Mouse (Mus musculus): ENCODE data around the gene Sema6d. TPM values are rescaled to one million over a fixed set of nuclear protein-coding genes. Genes with fewer than 3 reads are reported as not detected.

Gene Sema6d
- polyA plus RNA-seq, 1 experiment: 3.1 TPM

DNA sequence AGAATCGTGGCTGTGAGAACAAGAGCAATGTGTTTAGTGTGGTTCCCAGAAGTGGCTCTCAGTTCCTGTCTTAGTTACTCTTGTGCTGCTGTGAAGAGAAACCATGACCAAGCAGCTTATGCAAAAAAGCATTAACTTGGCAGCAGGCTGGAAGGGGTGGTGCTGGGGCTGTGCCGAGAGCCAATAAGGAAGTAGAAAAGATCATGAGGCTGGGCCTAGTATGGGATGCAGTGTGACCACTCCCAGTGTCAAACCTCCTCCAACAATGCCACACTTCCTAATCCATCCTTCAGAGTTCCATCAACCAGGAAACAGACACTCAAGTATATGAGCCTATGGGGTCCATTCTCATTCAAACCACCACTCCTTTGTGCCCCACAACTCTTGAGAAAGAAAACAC is 199.6 kb downstream of the Sema6d start:
- no peak for TF ChIP-seq CTCF (IDR thresholded peaks at IDR 0.05; ENCODE audit: control insufficient read depth, insufficient read depth, insufficient read length)
- no peak for TF ChIP-seq MYOG (IDR thresholded peaks at IDR 0.05; ENCODE audit: control insufficient read depth, extremely low read depth, insufficient read length)
- no peak for TF ChIP-seq CEBPB (IDR thresholded peaks at IDR 0.05; ENCODE audit: low read depth)
- no peak for TF ChIP-seq USF1 (IDR thresholded peaks at IDR 0.05; ENCODE audit: low read depth)
- no peak for TF ChIP-seq MAX (IDR thresholded peaks at IDR 0.05)
- TF ChIP-seq FOSL1 (IDR thresholded peaks at IDR 0.05; ENCODE audit: insufficient read depth, low read length, poor library complexity, severe bottlenecking): no peak
- TF ChIP-seq MYOD1 (IDR thresholded peaks at IDR 0.05; ENCODE audit: control insufficient read depth, insufficient read length, low read depth): no peak
- no peaks in the 10 kb centered on the region for H3K79me2 ChIP-seq (ENCODE audit: control insufficient read depth, insufficient read depth)
- no peaks in the 10 kb centered on the region for H3K79me3 ChIP-seq (ENCODE audit: low read depth)
- no peaks in the 10 kb centered on the region for H3K27me3 ChIP-seq (ENCODE audit: control insufficient read depth, insufficient read depth, insufficient read length)
- H3ac ChIP-seq (ENCODE audit: control insufficient read depth, insufficient read length, low read depth): no peak overlapping the region
- no peaks in the 10 kb centered on the region for H3K36me3 ChIP-seq (ENCODE audit: control insufficient read depth, insufficient read depth)
- no peak overlapping the region for H3K4me3 ChIP-seq (ENCODE audit: insufficient read depth, poor library complexity, severe bottlenecking)

DNA sequence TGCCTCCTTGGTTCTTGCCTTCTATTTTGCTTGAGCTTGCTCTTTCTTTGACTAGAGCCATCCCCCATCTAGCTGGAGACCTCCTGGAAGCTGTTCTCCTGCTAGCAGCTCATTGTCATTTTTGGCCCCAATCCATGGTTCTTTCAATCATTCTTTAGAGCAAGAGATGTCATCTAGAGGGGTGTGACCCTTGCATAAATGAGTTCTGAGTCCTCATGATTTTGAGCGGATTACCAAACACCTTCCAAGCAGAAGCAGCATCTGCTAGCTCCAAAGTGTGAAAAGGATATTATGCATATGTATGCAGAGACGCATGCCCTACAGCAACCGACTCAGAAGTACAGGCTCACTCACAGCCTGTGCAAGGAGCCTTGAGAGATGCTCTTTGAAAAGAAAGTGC is 201.4 kb downstream of the Sema6d start:
- TF ChIP-seq USF1 (IDR thresholded peaks at IDR 0.05; ENCODE audit: low read depth): no peak
- TF ChIP-seq FOSL1 (IDR thresholded peaks at IDR 0.05; ENCODE audit: insufficient read depth, low read length, poor library complexity, severe bottlenecking): no peak
- no peak for TF ChIP-seq MYOG (IDR thresholded peaks at IDR 0.05; ENCODE audit: control insufficient read depth, extremely low read depth, insufficient read length)
- no peak for TF ChIP-seq CTCF (IDR thresholded peaks at IDR 0.05; ENCODE audit: control insufficient read depth, insufficient read depth, insufficient read length)
- TF ChIP-seq CEBPB (IDR thresholded peaks at IDR 0.05; ENCODE audit: low read depth): no peak
- no peak for TF ChIP-seq MAX (IDR thresholded peaks at IDR 0.05)
- no peak for TF ChIP-seq MYOD1 (IDR thresholded peaks at IDR 0.05; ENCODE audit: control insufficient read depth, insufficient read length, low read depth)
- no peaks in the 10 kb centered on the region for H3K36me3 ChIP-seq (ENCODE audit: control insufficient read depth, insufficient read depth)
- no peaks in the 10 kb centered on the region for H3K79me2 ChIP-seq (ENCODE audit: control insufficient read depth, insufficient read depth)
- H3K27me3 ChIP-seq (ENCODE audit: control insufficient read depth, insufficient read depth, insufficient read length): no peaks in the 10 kb centered on the region
- H3ac ChIP-seq (ENCODE audit: control insufficient read depth, insufficient read length, low read depth): no peak overlapping the region
- no peak overlapping the region for H3K4me3 ChIP-seq (ENCODE audit: insufficient read depth, poor library complexity, severe bottlenecking)
- no peaks in the 10 kb centered on the region for H3K79me3 ChIP-seq (ENCODE audit: low read depth)

DNA sequence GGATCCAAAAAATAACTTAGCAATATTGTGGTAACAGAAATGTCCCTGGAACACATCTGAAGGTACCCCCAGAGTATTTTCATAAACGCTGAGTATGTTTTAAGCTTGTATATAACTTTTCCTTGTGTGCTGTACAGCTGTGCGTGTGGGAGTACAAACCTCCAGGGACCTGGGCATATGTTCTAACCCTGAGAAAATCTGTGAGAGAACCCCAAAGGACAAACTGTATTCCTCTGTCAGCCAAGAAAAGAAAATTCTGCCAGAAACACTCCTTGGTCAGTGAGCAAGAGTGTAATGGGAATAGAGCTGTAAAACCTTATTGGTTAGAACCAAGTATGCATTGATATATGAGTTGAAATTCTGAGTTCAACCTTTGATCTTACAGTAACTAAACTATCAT is 203.8 kb downstream of the Sema6d start:
- H3K36me3 ChIP-seq (ENCODE audit: control insufficient read depth, insufficient read depth): no peaks in the 10 kb centered on the region
- no peaks in the 10 kb centered on the region for H3K79me2 ChIP-seq (ENCODE audit: control insufficient read depth, insufficient read depth)
- H3ac ChIP-seq (ENCODE audit: control insufficient read depth, insufficient read length, low read depth): no peak overlapping the region
- H3K79me3 ChIP-seq (ENCODE audit: low read depth): no peaks in the 10 kb centered on the region
- H3K4me3 ChIP-seq (ENCODE audit: insufficient read depth, poor library complexity, severe bottlenecking): no peak overlapping the region
- no peaks in the 10 kb centered on the region for H3K27me3 ChIP-seq (ENCODE audit: control insufficient read depth, insufficient read depth, insufficient read length)
- no peak for TF ChIP-seq MYOD1 (IDR thresholded peaks at IDR 0.05; ENCODE audit: control insufficient read depth, insufficient read length, low read depth)
- no peak for TF ChIP-seq CEBPB (IDR thresholded peaks at IDR 0.05; ENCODE audit: low read depth)

DNA sequence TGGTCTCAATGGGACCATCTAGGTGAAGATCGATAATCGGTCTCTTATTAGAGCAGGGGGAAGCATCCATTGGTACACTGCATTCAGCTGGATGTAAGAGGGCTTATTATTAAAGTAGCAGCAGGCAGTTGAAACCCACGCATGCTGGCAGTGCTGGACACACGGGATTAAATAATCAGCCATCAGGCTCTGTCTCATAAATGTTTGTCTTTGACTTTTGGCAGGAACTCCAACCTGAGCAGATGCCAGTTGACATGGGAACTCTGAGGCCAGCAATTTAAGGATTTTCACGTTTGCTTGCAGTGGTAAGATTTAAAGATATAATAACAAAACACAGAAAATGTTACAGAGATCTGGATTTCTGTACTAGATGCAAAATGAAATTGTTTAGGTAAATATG is 208.6 kb downstream of the Sema6d start:
- TF ChIP-seq MAX (IDR thresholded peaks at IDR 0.05) (no peak), CEBPB (IDR thresholded peaks at IDR 0.05; ENCODE audit: low read depth) (no peak), CTCF (IDR thresholded peaks at IDR 0.05; ENCODE audit: control insufficient read depth, insufficient read depth, insufficient read length) (no peak), FOSL1 (IDR thresholded peaks at IDR 0.05; ENCODE audit: insufficient read depth, low read length, poor library complexity, severe bottlenecking) (no peak), MYOG (IDR thresholded peaks at IDR 0.05; ENCODE audit: control insufficient read depth, extremely low read depth, insufficient read length) (no peak), MYOD1 (IDR thresholded peaks at IDR 0.05; ENCODE audit: control insufficient read depth, insufficient read length, low read depth) (no peak), USF1 (IDR thresholded peaks at IDR 0.05; ENCODE audit: low read depth) (no peak)
- no peak overlapping the region for H3K4me3 ChIP-seq (ENCODE audit: insufficient read depth, poor library complexity, severe bottlenecking)
- no peaks in the 10 kb centered on the region for H3K79me3 ChIP-seq (ENCODE audit: low read depth)
- H3K36me3 ChIP-seq (ENCODE audit: control insufficient read depth, insufficient read depth): no peaks in the 10 kb centered on the region
- H3ac ChIP-seq (ENCODE audit: control insufficient read depth, insufficient read length, low read depth): no peak overlapping the region
- H3K27me3 ChIP-seq (ENCODE audit: control insufficient read depth, insufficient read depth, insufficient read length): no peaks in the 10 kb centered on the region
- no peaks in the 10 kb centered on the region for H3K79me2 ChIP-seq (ENCODE audit: control insufficient read depth, insufficient read depth)

DNA sequence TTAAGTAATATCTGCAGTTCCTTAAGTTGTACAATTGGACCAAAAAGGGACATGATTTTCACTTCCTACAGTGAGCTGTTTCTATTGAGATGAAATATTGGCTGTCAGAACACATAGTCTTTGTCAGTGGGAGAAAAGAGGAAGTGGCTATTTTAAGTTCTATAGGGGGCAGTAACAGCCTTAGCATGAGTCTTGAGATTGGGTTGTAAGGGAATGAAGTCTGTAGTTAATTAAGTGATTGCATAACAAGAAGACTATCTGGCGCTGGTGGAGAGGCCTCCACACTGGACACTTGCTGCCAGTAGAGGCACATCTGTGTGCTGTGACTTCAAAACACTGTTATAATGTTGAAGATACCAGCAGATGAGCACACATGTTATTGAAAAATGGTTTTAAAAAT is 209.1 kb downstream of the Sema6d start:
- Histone ChIP-seq H3K27me3 (ENCODE audit: control insufficient read depth, insufficient read depth, insufficient read length) (no peaks in the 10 kb centered on the region), H3K79me3 (ENCODE audit: low read depth) (no peaks in the 10 kb centered on the region), H3K79me2 (ENCODE audit: control insufficient read depth, insufficient read depth) (no peaks in the 10 kb centered on the region), H3ac (ENCODE audit: control insufficient read depth, insufficient read length, low read depth) (no peak overlapping the region), H3K4me3 (ENCODE audit: insufficient read depth, poor library complexity, severe bottlenecking) (no peak overlapping the region), H3K36me3 (ENCODE audit: control insufficient read depth, insufficient read depth) (no peaks in the 10 kb centered on the region)
- TF ChIP-seq CEBPB (IDR thresholded peaks at IDR 0.05; ENCODE audit: low read depth) (no peak), USF1 (IDR thresholded peaks at IDR 0.05; ENCODE audit: low read depth) (no peak), CTCF (IDR thresholded peaks at IDR 0.05; ENCODE audit: control insufficient read depth, insufficient read depth, insufficient read length) (no peak), MYOG (IDR thresholded peaks at IDR 0.05; ENCODE audit: control insufficient read depth, extremely low read depth, insufficient read length) (no peak), MYOD1 (IDR thresholded peaks at IDR 0.05; ENCODE audit: control insufficient read depth, insufficient read length, low read depth) (no peak), FOSL1 (IDR thresholded peaks at IDR 0.05; ENCODE audit: insufficient read depth, low read length, poor library complexity, severe bottlenecking) (no peak), MAX (IDR thresholded peaks at IDR 0.05) (no peak)

DNA sequence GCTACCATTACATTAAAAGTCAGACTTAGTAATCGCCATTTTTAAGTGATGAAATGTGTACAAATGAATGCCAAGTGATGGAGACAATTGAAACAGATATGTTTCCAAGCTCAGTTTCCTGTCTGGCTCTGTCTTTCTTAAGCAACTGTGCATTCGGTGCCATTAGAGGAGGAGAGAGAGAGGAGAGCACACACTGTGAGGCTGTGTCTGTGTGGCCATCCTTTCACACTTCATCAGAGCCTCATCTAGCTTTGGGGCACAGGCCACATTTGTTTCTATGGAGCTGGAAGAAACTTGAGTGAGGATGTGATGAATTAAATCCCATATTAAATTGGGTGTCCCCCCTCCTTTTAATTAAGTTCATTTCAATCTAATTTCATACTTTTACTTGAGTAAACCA is 218.8 kb downstream of the Sema6d start:
- H3K79me2 ChIP-seq (ENCODE audit: control insufficient read depth, insufficient read depth): no peaks in the 10 kb centered on the region
- H3ac ChIP-seq (ENCODE audit: control insufficient read depth, insufficient read length, low read depth): no peak overlapping the region
- H3K27me3 ChIP-seq (ENCODE audit: control insufficient read depth, insufficient read depth, insufficient read length): no peaks in the 10 kb centered on the region
- no peaks in the 10 kb centered on the region for H3K79me3 ChIP-seq (ENCODE audit: low read depth)
- TF ChIP-seq CTCF (IDR thresholded peaks at IDR 0.05; ENCODE audit: control insufficient read depth, insufficient read depth, insufficient read length) (no peak), MYOD1 (IDR thresholded peaks at IDR 0.05; ENCODE audit: control insufficient read depth, insufficient read length, low read depth) (no peak), CEBPB (IDR thresholded peaks at IDR 0.05; ENCODE audit: low read depth) (no peak), USF1 (IDR thresholded peaks at IDR 0.05; ENCODE audit: low read depth) (no peak), MAX (IDR thresholded peaks at IDR 0.05) (no peak), FOSL1 (IDR thresholded peaks at IDR 0.05; ENCODE audit: insufficient read depth, low read length, poor library complexity, severe bottlenecking) (no peak), MYOG (IDR thresholded peaks at IDR 0.05; ENCODE audit: control insufficient read depth, extremely low read depth, insufficient read length) (no peak)
- H3K4me3 ChIP-seq (ENCODE audit: insufficient read depth, poor library complexity, severe bottlenecking): no peak overlapping the region
- H3K36me3 ChIP-seq (ENCODE audit: control insufficient read depth, insufficient read depth): no peaks in the 10 kb centered on the region

Measured in C2C12 (cell line).